Mouse (Mus musculus) embryonic facial prominence, embryonic 12.5 days (tissue): ENCODE measurements around the gene Rasgef1b. TPM values are rescaled to one million over a fixed set of nuclear protein-coding genes. Genes with fewer than 3 reads are reported as not detected.

Source experiments
- ATAC-seq: fragments of 200-750 bp; cut with Nextera tagmentation; 2 replicates; pipeline ENCODE4 v1.8.0; 2017; ENCODE audit not compliant: insufficient number of reproducible peaks, insufficient read depth, low FRiP score, low TSS enrichment
- H3K27ac ChIP-seq: fragments of 300-500 bp; sonication (generic); 2 replicates; pipeline ENCODE4 v1.5.1; 2016; ENCODE audit warnings: mild to moderate bottlenecking
- H3K27me3 ChIP-seq: fragments of 300-500 bp; sonication (generic); 2 replicates; pipeline ENCODE4 v1.6.1; 2016; ENCODE audit warnings: mild to moderate bottlenecking, moderate library complexity
- H3K36me3 ChIP-seq: fragments of 300-500 bp; sonication (generic); 2 replicates; pipeline ENCODE4 v1.6.1; 2016; ENCODE audit warnings: mild to moderate bottlenecking
- H3K4me1 ChIP-seq: fragments of 300-500 bp; sonication (generic); 2 replicates; pipeline ENCODE4 v1.6.1; 2016
- H3K4me2 ChIP-seq: fragments of 300-500 bp; sonication (generic); replicated peaks from 2 replicates; pipeline ENCODE4 v1.6.1; 2016; ENCODE audit warnings: mild to moderate bottlenecking, moderate library complexity
- H3K4me3 ChIP-seq: fragments of 300-500 bp; sonication (generic); 2 replicates; pipeline ENCODE4 v1.5.1; 2016; ENCODE audit warnings: mild to moderate bottlenecking
- H3K9ac ChIP-seq: fragments of 300-500 bp; sonication (generic); 2 replicates; pipeline ENCODE4 v1.6.1; 2016; ENCODE audit warnings: mild to moderate bottlenecking, moderate library complexity
- H3K9me3 ChIP-seq: fragments of 300-500 bp; sonication (generic); 2 replicates; pipeline ENCODE4 v1.6.1; 2016; ENCODE audit warnings: mild to moderate bottlenecking, moderate library complexity
- WGBS: fragments of 180-500 bp; shearing (Covaris S2); methylation state at CpG from one replicate; pipeline ENCODE4 v1.1.7; 2016; 5-methylcytosine and 5-hydroxymethylcytosine counted together
- polyA plus RNA-seq: library from polyadenylated mRNA; unstranded; fragments of >200 nt; fragmentation: Nextera tagmentation; extraction: Ambion mirVana; gene quantifications from 2 replicates; pipeline ENCODE4 v1.2.1, GENCODE M21; 2016

The Rasgef1b gene
- polyA plus RNA-seq, 1 experiment from 2014 or later, result 11.7 TPM

GRCm38 (mm10) chr5:99292287-99292851 lies 436.5 kb downstream of the Rasgef1b start:
- no peak overlapping the region for H3K27ac ChIP-seq
- no peak overlapping the region for H3K4me2 ChIP-seq
- H3K4me1 ChIP-seq, result no peaks in the 10 kb centered on the region
- H3K27me3 ChIP-seq, result no peaks in the 10 kb centered on the region
- no peak for ATAC-seq
- no peak overlapping the region for H3K9ac ChIP-seq
- no peaks in the 10 kb centered on the region for H3K9me3 ChIP-seq
- WGBS, result 85% methylated on average over 10 of the region's 10 CpGs
- no peaks in the 10 kb centered on the region for H3K36me3 ChIP-seq
- no peak overlapping the region for H3K4me3 ChIP-seq

GRCm38 (mm10) chr5:99291084-99291830 lies 437.6 kb downstream of the Rasgef1b start:
- H3K36me3 ChIP-seq, result no peaks in the 10 kb centered on the region
- no peak overlapping the region for H3K27ac ChIP-seq
- WGBS, result 79% methylated on average over 12 of the region's 12 CpGs
- no peak overlapping the region for H3K9ac ChIP-seq
- H3K4me1 ChIP-seq, result no peaks in the 10 kb centered on the region
- no peaks in the 10 kb centered on the region for H3K27me3 ChIP-seq
- no peaks in the 10 kb centered on the region for H3K9me3 ChIP-seq
- no peak overlapping the region for H3K4me2 ChIP-seq
- ATAC-seq, result no peak
- H3K4me3 ChIP-seq, result no peak overlapping the region

GRCm38 (mm10) chr5:99288262-99288661 lies 440.6 kb downstream of the Rasgef1b start:
- 75% methylated on average over 4 of the region's 4 CpGs for WGBS
- Histone ChIP-seq H3K27ac (no peak overlapping the region), H3K27me3 (no peaks in the 10 kb centered on the region), H3K36me3 (no peaks in the 10 kb centered on the region), H3K4me1 (no peaks in the 10 kb centered on the region), H3K9ac (no peak overlapping the region), H3K4me3 (no peak overlapping the region), H3K9me3 (no peaks in the 10 kb centered on the region), H3K4me2 (no peak overlapping the region)
- ATAC-seq, result no peak

- 93% methylated on average over 6 of the region's 6 CpGs for WGBS
- Histone ChIP-seq H3K4me1 (no peaks in the 10 kb centered on the region), H3K36me3 (no peaks in the 10 kb centered on the region), H3K27ac (no peak overlapping the region), H3K4me2 (no peak overlapping the region), H3K9ac (no peak overlapping the region), H3K27me3 (no peaks in the 10 kb centered on the region), H3K4me3 (no peak overlapping the region), H3K9me3 (no peaks in the 10 kb centered on the region)
- no peak for ATAC-seq
Observed at GRCm38 (mm10) chr5:99287647-99288185, 441.1 kb downstream of the Rasgef1b start.

DNA sequence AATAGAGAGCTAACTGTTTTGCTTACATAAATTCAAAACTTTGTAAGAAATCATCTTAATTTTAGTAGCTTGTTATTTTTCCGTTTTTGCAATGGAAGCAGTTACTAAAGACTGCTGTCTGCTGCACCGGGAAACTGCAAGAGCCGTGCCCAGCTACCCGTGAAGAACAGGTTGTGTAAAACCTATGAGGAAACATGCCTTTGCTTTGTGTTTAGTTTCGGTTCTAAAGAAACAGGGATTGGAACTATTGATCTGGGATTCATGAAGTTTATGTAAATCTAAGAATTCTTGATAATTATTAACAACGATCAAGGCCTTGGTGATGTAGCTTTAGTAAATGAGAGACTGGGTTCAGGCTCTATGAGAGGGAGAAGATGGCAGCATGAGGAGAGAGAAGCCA lies 442.3 kb downstream of the Rasgef1b start:
- WGBS, result 87% methylated on average over 6 of the region's 6 CpGs
- no peak overlapping the region for H3K4me3 ChIP-seq

GRCm38 (mm10) chr5:99286024-99286423 lies 442.8 kb downstream of the Rasgef1b start:
- no peak overlapping the region for H3K9ac ChIP-seq
- 92% methylated on average over 6 of the region's 6 CpGs for WGBS
- no peaks in the 10 kb centered on the region for H3K27me3 ChIP-seq
- no peak overlapping the region for H3K4me3 ChIP-seq
- no peak overlapping the region for H3K27ac ChIP-seq
- ATAC-seq, result no peak
- H3K9me3 ChIP-seq, result no peaks in the 10 kb centered on the region
- peaks cover under 1% of the 10 kb centered on the region; the same call in 1 of the 2 replicates for H3K4me1 ChIP-seq
- no peak overlapping the region for H3K4me2 ChIP-seq
- H3K36me3 ChIP-seq, result no peaks in the 10 kb centered on the region

More for the DNA sequence above, 442.3 kb downstream of the Rasgef1b start:
- Histone ChIP-seq H3K9me3 (no peaks in the 10 kb centered on the region), H3K9ac (no peak overlapping the region), H3K4me1 (no peaks in the 10 kb centered on the region), H3K36me3 (no peaks in the 10 kb centered on the region), H3K27ac (no peak overlapping the region), H3K4me2 (no peak overlapping the region), H3K27me3 (no peaks in the 10 kb centered on the region)
- no peak for ATAC-seq

GRCm38 (mm10) chr5:99284369-99284768 lies 444.5 kb downstream of the Rasgef1b start:
- Histone ChIP-seq H3K27me3 (no peaks in the 10 kb centered on the region), H3K27ac (no peak overlapping the region), H3K36me3 (no peaks in the 10 kb centered on the region), H3K4me1 (peaks cover 13% of the 10 kb centered on the region; the same call in 1 of the 2 replicates), H3K4me3 (no peak overlapping the region), H3K9ac (no peak overlapping the region), H3K9me3 (no peaks in the 10 kb centered on the region), H3K4me2 (no peak overlapping the region)
- ATAC-seq, result no peak
- 96% methylated on average over 7 of the region's 7 CpGs for WGBS

GRCm38 (mm10) chr5:99283636-99284035 lies 445.2 kb downstream of the Rasgef1b start:
- no peaks in the 10 kb centered on the region for H3K9me3 ChIP-seq
- H3K27ac ChIP-seq, result no peak overlapping the region
- H3K27me3 ChIP-seq, result no peaks in the 10 kb centered on the region
- H3K4me1 ChIP-seq, result peaks cover 13% of the 10 kb centered on the region; the same call in 1 of the 2 replicates
- WGBS, result 86% methylated on average over 3 of the region's 3 CpGs
- ATAC-seq, result no peak
- no peak overlapping the region for H3K4me3 ChIP-seq
- no peaks in the 10 kb centered on the region for H3K36me3 ChIP-seq
- H3K9ac ChIP-seq, result no peak overlapping the region
- H3K4me2 ChIP-seq, result no peak overlapping the region

DNA sequence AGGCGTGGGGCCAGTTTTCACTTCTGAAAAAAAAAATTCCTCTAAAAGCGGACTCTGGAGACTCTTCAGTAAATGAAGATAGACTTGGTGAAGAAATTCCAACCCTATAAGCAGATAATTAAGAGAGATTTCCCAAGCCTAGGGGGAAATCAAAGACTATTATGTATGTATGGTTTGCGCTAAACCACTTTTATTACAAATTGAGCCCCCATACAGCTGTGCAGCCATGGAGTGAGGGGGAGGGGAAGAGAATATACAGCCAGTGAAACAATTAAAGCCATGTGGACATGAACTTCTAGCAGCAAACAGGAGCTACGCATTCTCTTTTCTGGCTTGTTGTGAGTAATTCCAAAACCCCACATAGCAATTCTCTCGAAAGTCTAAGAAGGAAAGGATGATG lies 448.3 kb downstream of the Rasgef1b start:
- no peak overlapping the region for H3K9ac ChIP-seq
- no peaks in the 10 kb centered on the region for H3K36me3 ChIP-seq
- no peak for ATAC-seq
- H3K27ac ChIP-seq, result no peak overlapping the region
- WGBS, result 48% methylated on average over 5 of the region's 5 CpGs
- no peak overlapping the region for H3K4me2 ChIP-seq
- no peaks in the 10 kb centered on the region for H3K9me3 ChIP-seq
- H3K4me3 ChIP-seq, result no peak overlapping the region
- H3K27me3 ChIP-seq, result no peaks in the 10 kb centered on the region
- peaks cover 13% of the 10 kb centered on the region; the same call in 1 of the 2 replicates for H3K4me1 ChIP-seq

DNA sequence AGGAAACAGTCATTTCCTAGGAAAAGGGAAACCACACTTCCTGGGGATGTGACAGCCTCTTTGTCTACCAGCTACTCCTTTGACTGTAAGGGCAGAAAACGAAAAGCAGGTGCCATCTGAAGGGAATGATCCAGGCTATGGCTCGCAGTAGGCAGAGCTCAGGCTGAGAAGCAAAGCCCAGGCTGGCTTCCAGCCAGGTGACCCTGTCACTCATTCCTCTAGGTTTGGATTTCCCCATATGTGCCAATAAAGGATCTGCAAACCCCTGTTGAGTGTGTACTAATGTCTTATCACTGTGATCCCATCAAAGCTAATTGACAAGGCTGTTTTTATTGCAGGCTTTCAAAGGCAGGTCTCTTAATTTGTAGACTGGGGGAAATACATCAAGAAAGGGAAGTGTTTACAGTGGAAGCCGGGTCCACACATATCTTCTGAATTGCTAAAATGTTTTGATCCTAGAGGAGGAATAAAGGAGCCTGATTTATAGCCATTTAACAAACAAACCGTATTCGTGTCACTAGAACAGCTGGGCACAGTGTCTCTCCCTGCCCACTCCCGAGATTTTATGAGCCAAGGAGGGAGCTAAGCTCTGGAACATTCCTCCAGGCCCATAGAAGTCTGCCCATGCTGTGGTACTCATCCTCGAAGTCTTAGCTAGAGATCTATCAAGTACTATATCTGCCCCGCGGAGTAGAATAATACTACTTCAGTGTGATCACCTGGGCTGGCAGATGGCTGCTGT lies 449.7 kb downstream of the Rasgef1b start:
- H3K4me2 ChIP-seq, result no peak overlapping the region
- no peak for ATAC-seq
- no peak overlapping the region for H3K9ac ChIP-seq
- H3K4me3 ChIP-seq, result no peak overlapping the region
- H3K27ac ChIP-seq, result no peak overlapping the region
- no peaks in the 10 kb centered on the region for H3K9me3 ChIP-seq
- H3K4me1 ChIP-seq, result peaks cover 13% of the 10 kb centered on the region; the same call in 1 of the 2 replicates
- no peaks in the 10 kb centered on the region for H3K36me3 ChIP-seq
- WGBS, result 76% methylated on average over 9 of the region's 9 CpGs
- H3K27me3 ChIP-seq, result no peaks in the 10 kb centered on the region

DNA sequence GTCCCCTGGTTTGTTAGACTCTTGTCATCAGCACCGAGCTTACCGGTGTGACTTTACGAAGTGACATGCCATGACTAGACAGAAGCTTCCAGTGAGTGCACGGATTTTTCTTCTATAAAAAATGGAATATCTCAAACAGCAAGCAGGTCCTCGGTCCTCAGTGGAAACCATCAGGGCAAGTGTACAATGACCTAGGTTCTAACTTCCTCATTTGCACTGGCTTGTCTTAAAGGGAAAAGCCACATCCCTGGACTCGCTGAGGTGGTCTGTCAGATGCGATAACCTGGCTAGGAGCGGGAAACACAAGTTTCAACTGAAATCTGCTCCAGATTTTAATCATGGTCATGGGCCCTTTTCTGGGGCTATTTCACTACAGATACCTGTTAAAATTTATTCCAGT lies 450.5 kb downstream of the Rasgef1b start:
- Histone ChIP-seq H3K4me3 (no peak overlapping the region), H3K9ac (no peak overlapping the region), H3K4me1 (peaks cover 13% of the 10 kb centered on the region; the same call in 1 of the 2 replicates), H3K27me3 (no peaks in the 10 kb centered on the region), H3K9me3 (no peaks in the 10 kb centered on the region), H3K27ac (no peak overlapping the region), H3K4me2 (no peak overlapping the region), H3K36me3 (no peaks in the 10 kb centered on the region)
- no peak for ATAC-seq
- WGBS, result 92% methylated on average over 8 of the region's 8 CpGs
